Mouse (Mus musculus): Measurements from ENCODE around the gene Casp8ap2. TPM values are rescaled to one million over a fixed set of nuclear protein-coding genes. Genes with fewer than 3 reads are reported as not detected.
A peak's percentile ranks its signal among the peaks of the same experiment; 100 is the strongest.

Casp8ap2 gene
- polyA plus RNA-seq, 1 experiment from 2014 or later = 50.4 TPM

DNA sequence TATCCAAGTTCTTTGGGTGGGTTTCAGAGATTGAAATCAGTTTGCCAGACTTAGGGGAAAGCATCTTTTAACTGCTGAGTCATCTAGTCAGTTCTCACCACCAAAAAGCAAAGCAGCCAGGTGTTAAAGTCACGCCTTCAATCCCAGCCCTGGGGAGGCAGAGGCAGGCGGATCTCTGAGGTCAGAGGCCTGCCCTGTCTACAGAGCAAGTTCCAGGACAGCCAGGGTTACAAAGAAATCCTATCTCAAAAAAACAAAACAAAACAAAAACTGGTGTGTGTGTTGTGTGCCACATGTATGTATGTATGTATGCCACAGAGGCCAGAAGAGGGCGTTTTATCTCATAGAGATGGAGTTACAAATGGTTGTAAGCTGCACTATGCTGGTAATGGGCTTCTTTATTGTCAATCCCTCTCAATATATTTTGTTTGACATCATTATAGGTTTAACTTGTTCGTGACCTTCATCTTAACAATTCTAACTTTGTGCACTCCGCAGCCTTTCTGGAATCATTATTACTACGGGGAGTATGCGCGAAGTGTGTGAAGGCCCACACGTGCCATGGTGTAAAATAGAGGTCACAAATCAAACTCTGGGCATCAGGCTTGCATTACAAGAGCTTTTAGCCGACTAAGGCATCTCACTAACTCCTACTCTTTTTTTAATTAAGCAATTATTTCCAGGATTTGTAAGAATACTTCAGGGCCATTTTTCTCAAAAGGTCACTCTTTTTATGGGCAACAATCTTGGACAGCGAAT, 41.1 kb downstream of the Casp8ap2 start:
- Histone ChIP-seq H3K4me1 (replicated peaks; ENCODE audit: control insufficient read depth, insufficient read depth, low read length) (peaks cover 11% of the 10 kb centered on the region), H3K4me3 (ENCODE audit: low read length) (peak overlapping the region; percentile 97), H3K9ac (ENCODE audit: low read length) (peak overlapping the region; percentile 79), H3K27me3 (ENCODE audit: control insufficient read depth, insufficient read depth, low read depth, low read length) (no peaks in the 10 kb centered on the region), H3K36me3 (ENCODE audit: control insufficient read depth, insufficient read depth, low read length) (0 out of 2 replicates have a peak, but pooled peaks cover 3% of the 10 kb centered on the region), H3K4me2 (ENCODE audit: low read depth, low read length) (peak overlapping the region; percentile 74), H3K27ac (ENCODE audit: low read length) (peak overlapping the region; percentile 73), H3K9me3 (ENCODE audit: control insufficient read depth, low read length) (no peaks in the 10 kb centered on the region)
- ATAC-seq (ENCODE audit: low read depth) = 0 out of 2 replicates have a peak, but pooled peaks have one; percentile 21
- 51% methylated on average over 11 of the region's 11 CpGs for WGBS

DNA sequence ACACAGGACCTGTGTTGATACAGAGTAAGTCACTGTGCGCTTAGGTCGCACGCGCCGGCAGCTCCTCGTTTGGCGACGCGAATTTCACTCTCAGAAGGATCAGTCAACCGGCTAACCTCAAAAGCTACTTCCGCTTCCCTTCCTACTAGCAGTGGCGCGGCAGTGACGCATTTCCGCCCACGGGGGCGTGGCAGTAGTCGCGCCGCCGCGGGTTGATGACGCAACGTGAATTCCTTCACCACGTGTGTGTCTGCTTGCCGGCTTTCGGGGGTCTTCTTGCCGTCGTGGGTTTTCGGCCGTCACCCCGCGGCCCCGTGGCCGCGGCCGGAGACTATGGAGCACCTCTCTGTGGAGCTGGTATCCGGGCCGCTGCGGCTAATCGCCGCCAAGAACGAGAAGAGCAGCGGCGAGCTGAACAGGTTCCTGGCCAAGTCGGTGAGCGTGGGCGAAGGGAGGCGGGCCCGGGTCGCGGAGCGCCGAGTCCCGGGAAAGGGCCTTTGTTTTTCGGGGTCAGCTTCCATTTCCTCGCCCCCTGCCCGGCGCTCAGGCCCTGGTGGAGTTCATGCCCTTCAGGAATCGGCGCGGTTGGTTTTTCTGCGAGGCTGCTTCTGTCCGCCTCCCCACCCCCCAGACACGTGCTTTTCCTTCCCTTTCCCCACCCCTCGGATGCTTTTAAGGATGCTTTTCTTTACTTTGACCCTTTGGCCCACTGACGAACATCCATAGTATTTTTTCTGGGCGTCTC, 41.8 kb downstream of the Casp8ap2 start, which contains the start of gene Mdn1:
TSS of gene Mdn1 (plus strand) at position 202 of the 745 bp plus-strand sequence.
- H3K36me3 ChIP-seq (ENCODE audit: control insufficient read depth, insufficient read depth, low read length) = 0 out of 2 replicates have a peak, but pooled peaks cover 3% of the 10 kb centered on the region
- peak within 1 kb of the TSS; percentile 74 for H3K4me2 ChIP-seq (ENCODE audit: low read depth, low read length)
- H3K4me1 ChIP-seq (replicated peaks; ENCODE audit: control insufficient read depth, insufficient read depth, low read length) = peaks cover 11% of the 10 kb centered on the region
- under 1% methylated on average over 68 of the region's 68 CpGs for WGBS
- H3K9ac ChIP-seq (ENCODE audit: low read length) = peak within 1 kb of the TSS; percentile 79
- H3K27ac ChIP-seq (ENCODE audit: low read length) = peak within 1 kb of the TSS; percentile 73
- H3K4me3 ChIP-seq (ENCODE audit: low read length) = peak within 1 kb of the TSS; percentile 97
- no peaks in the 10 kb centered on the region for H3K27me3 ChIP-seq (ENCODE audit: control insufficient read depth, insufficient read depth, low read depth, low read length)
- no peaks in the 10 kb centered on the region for H3K9me3 ChIP-seq (ENCODE audit: control insufficient read depth, low read length)
- peak; percentile 94 for ATAC-seq (ENCODE audit: low read depth)

DNA sequence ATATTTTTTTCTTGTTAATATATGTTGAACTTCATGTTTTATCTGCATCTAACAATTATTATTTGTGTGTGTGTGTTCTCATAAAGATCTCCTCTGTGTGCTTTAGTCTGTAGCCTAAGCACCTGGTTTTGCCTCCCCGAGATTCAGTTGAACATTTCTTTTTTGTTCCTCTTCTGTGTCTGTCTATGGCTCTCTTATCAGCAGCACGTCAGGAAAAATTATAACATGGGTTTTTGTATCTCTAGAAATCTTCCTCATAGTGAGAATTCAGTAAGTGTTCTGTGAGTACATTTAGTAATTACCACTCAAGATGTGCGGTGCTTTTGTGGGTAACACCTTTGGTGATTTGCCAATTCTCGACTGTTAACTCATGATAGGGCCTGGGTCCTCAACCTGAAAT, 50.6 kb downstream of the Casp8ap2 start:
- Histone ChIP-seq H3K27ac (ENCODE audit: low read length) (no peak overlapping the region), H3K27me3 (ENCODE audit: control insufficient read depth, insufficient read depth, low read depth, low read length) (no peaks in the 10 kb centered on the region), H3K9ac (ENCODE audit: low read length) (no peak overlapping the region), H3K4me3 (ENCODE audit: low read length) (no peak overlapping the region), H3K4me2 (ENCODE audit: low read depth, low read length) (no peak overlapping the region), H3K36me3 (ENCODE audit: control insufficient read depth, insufficient read depth, low read length) (peaks cover 26% of the 10 kb centered on the region; the same call in 1 of the 2 replicates), H3K4me1 (replicated peaks; ENCODE audit: control insufficient read depth, insufficient read depth, low read length) (no peaks in the 10 kb centered on the region), H3K9me3 (ENCODE audit: control insufficient read depth, low read length) (no peaks in the 10 kb centered on the region)
- ATAC-seq (ENCODE audit: low read depth) = no peak
- 76% methylated on average over 4 of the region's 4 CpGs for WGBS

DNA sequence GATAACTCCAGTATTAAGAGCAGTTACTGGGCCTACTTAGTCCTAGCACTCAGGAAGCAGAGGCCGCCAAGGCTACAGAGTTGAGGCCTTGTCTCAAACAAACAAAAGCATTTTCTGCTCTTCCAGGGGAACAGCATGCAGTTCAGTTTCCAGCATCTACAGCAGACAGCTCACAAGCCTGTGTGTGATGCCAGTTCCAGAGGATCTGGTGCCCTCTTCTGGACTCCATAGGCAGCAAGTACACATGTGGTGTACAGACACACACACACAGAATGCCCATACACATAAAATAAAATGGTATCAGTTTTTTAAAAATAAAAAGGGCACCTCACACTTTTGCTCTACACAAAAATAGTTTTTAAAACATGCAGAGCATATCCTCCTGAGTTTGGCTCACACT, 53.0 kb downstream of the Casp8ap2 start:
- Histone ChIP-seq H3K36me3 (ENCODE audit: control insufficient read depth, insufficient read depth, low read length) (peaks cover 31% of the 10 kb centered on the region), H3K9ac (ENCODE audit: low read length) (no peak overlapping the region), H3K27me3 (ENCODE audit: control insufficient read depth, insufficient read depth, low read depth, low read length) (no peaks in the 10 kb centered on the region), H3K9me3 (ENCODE audit: control insufficient read depth, low read length) (no peaks in the 10 kb centered on the region), H3K4me1 (replicated peaks; ENCODE audit: control insufficient read depth, insufficient read depth, low read length) (no peaks in the 10 kb centered on the region), H3K4me3 (ENCODE audit: low read length) (no peak overlapping the region), H3K27ac (ENCODE audit: low read length) (no peak overlapping the region), H3K4me2 (ENCODE audit: low read depth, low read length) (no peak overlapping the region)
- 94% methylated on average over 1 of the region's 1 CpGs for WGBS
- no peak for ATAC-seq (ENCODE audit: low read depth)

DNA sequence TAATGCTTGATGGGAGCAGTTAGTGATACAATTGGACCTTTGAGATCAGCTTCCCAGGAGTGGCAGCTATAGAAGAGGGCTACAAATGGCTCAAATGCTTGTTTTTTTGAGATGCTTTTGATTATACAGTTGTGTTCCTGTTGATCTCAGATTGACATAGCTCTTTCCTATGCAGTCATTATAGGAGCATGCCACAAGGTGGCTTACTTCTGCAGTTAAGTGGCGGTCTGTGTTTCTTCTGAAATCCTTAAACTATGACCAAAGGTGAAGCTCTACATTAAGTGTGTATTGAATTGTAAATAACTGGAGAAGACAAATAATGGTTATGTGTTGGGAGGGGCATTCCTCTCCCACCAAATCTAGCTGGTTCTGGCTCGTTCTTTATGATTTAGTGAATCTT, 54.6 kb downstream of the Casp8ap2 start:
- no peaks in the 10 kb centered on the region for H3K4me1 ChIP-seq (replicated peaks; ENCODE audit: control insufficient read depth, insufficient read depth, low read length)
- H3K36me3 ChIP-seq (ENCODE audit: control insufficient read depth, insufficient read depth, low read length) = peaks cover 34% of the 10 kb centered on the region
- no peak overlapping the region for H3K9ac ChIP-seq (ENCODE audit: low read length)
- no peak overlapping the region for H3K4me3 ChIP-seq (ENCODE audit: low read length)
- ATAC-seq (ENCODE audit: low read depth) = no peak
- H3K9me3 ChIP-seq (ENCODE audit: control insufficient read depth, low read length) = no peaks in the 10 kb centered on the region
- H3K4me2 ChIP-seq (ENCODE audit: low read depth, low read length) = no peak overlapping the region
- H3K27ac ChIP-seq (ENCODE audit: low read length) = no peak overlapping the region
- WGBS = 78% methylated on average over 2 of the region's 2 CpGs
- H3K27me3 ChIP-seq (ENCODE audit: control insufficient read depth, insufficient read depth, low read depth, low read length) = no peaks in the 10 kb centered on the region

DNA sequence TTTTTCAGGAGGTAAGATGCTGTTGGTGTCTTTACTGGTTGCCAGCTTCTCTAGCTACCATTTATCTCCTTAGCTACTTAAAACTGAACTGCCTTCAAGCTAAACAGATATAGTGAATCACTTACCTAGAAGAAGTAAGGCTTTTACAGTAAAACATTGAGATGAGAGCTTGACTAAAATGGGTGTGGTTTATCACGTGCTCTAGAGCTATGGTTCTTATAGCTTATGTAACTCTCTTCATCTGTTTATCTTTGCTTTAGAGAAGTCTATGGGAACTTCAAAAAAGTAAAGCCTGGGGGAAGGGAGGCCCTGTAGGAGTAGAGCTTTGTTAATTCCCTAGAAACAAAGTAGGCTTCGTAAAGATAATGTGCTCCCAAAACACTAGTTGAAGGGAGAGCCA, 58.8 kb downstream of the Casp8ap2 start:
- no peak overlapping the region for H3K27ac ChIP-seq (ENCODE audit: low read length)
- WGBS = 70% methylated on average over 2 of the region's 2 CpGs
- H3K27me3 ChIP-seq (ENCODE audit: control insufficient read depth, insufficient read depth, low read depth, low read length) = no peaks in the 10 kb centered on the region
- H3K9me3 ChIP-seq (ENCODE audit: control insufficient read depth, low read length) = no peaks in the 10 kb centered on the region
- no peak for ATAC-seq (ENCODE audit: low read depth)
- no peak overlapping the region for H3K9ac ChIP-seq (ENCODE audit: low read length)
- no peak overlapping the region for H3K4me2 ChIP-seq (ENCODE audit: low read depth, low read length)
- no peaks in the 10 kb centered on the region for H3K4me1 ChIP-seq (replicated peaks; ENCODE audit: control insufficient read depth, insufficient read depth, low read length)
- peaks cover 27% of the 10 kb centered on the region for H3K36me3 ChIP-seq (ENCODE audit: control insufficient read depth, insufficient read depth, low read length)
- H3K4me3 ChIP-seq (ENCODE audit: low read length) = no peak overlapping the region

DNA sequence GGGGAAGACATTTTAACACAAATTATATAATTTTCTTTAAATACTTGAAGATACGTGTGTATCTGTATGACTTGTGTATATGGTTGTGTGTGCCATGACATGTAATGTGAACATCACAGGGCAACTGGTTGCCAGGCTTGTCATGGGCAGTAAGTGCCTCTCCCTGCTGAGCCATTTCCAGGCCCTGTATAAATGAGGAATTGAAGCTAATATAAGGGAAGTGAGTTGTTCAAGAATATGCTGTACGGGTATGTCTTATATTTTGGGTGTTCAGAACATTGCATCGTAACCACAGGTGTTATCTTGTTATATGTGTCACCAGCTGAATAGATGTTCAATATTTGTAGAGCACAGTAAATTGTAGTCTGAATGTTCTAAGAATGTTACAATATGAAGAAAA, 62.2 kb downstream of the Casp8ap2 start:
- Histone ChIP-seq H3K36me3 (ENCODE audit: control insufficient read depth, insufficient read depth, low read length) (peaks cover 20% of the 10 kb centered on the region), H3K27ac (ENCODE audit: low read length) (no peak overlapping the region), H3K9me3 (ENCODE audit: control insufficient read depth, low read length) (no peaks in the 10 kb centered on the region), H3K9ac (ENCODE audit: low read length) (no peak overlapping the region), H3K4me3 (ENCODE audit: low read length) (no peak overlapping the region), H3K4me2 (ENCODE audit: low read depth, low read length) (no peak overlapping the region), H3K27me3 (ENCODE audit: control insufficient read depth, insufficient read depth, low read depth, low read length) (no peaks in the 10 kb centered on the region), H3K4me1 (replicated peaks; ENCODE audit: control insufficient read depth, insufficient read depth, low read length) (no peaks in the 10 kb centered on the region)
- ATAC-seq (ENCODE audit: low read depth) = no peak
- 90% methylated on average over 3 of the region's 3 CpGs for WGBS

DNA sequence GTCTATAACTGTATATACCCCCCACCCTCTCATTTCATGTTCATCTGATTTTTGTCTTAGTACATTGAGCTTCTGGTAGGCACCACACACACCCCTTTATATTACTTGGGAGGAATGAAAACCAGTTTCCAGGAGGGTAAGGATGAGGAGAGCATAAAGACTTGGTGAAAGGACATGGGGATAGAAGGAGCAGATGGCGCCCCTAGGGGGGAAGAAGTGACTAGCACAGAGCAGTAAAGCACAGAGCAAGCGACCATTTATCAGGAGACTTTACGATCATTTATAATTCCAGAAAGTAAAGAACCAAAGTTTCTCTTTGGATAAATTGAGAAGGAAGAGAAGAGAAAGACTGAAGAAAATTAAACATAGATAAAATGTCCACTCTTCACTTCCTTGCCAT, 65.6 kb downstream of the Casp8ap2 start:
- ATAC-seq (ENCODE audit: low read depth) = no peak
- no peaks in the 10 kb centered on the region for H3K9me3 ChIP-seq (ENCODE audit: control insufficient read depth, low read length)
- H3K4me1 ChIP-seq (replicated peaks; ENCODE audit: control insufficient read depth, insufficient read depth, low read length) = peaks cover 11% of the 10 kb centered on the region; the same call in 1 of the 2 replicates
- no peaks in the 10 kb centered on the region for H3K27me3 ChIP-seq (ENCODE audit: control insufficient read depth, insufficient read depth, low read depth, low read length)
- no peak overlapping the region for H3K9ac ChIP-seq (ENCODE audit: low read length)
- H3K4me2 ChIP-seq (ENCODE audit: low read depth, low read length) = no peak overlapping the region
- WGBS = 75% methylated on average over 3 of the region's 3 CpGs
- H3K36me3 ChIP-seq (ENCODE audit: control insufficient read depth, insufficient read depth, low read length) = peaks cover 9% of the 10 kb centered on the region; the same call in 1 of the 2 replicates
- H3K27ac ChIP-seq (ENCODE audit: low read length) = no peak overlapping the region
- H3K4me3 ChIP-seq (ENCODE audit: low read length) = no peak overlapping the region

DNA sequence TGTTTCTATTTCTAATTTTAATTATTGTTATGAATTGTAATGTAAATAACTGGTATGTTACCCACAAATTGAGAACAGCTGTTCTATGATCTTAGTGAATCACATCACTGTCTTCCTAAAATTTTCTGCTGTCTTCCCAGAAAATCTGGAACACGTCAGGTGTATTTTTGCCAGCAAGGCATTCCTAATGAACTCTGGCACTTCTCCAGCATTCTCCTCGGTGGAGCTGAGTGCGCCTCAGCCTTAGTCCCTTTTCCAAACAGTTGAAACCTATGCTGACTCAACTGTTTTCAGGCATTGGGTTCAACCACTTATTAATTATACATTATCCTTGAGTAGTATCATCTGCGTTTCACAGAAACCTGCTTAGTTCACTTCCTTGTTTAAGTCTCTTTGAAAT, 67.2 kb downstream of the Casp8ap2 start:
- Histone ChIP-seq H3K27ac (ENCODE audit: low read length) (no peak overlapping the region), H3K27me3 (ENCODE audit: control insufficient read depth, insufficient read depth, low read depth, low read length) (no peaks in the 10 kb centered on the region), H3K9ac (ENCODE audit: low read length) (no peak overlapping the region), H3K9me3 (ENCODE audit: control insufficient read depth, low read length) (no peaks in the 10 kb centered on the region), H3K4me3 (ENCODE audit: low read length) (no peak overlapping the region), H3K36me3 (ENCODE audit: control insufficient read depth, insufficient read depth, low read length) (peaks cover 7% of the 10 kb centered on the region; the same call in 1 of the 2 replicates), H3K4me2 (ENCODE audit: low read depth, low read length) (no peak overlapping the region), H3K4me1 (replicated peaks; ENCODE audit: control insufficient read depth, insufficient read depth, low read length) (peaks cover 11% of the 10 kb centered on the region; the same call in 1 of the 2 replicates)
- ATAC-seq (ENCODE audit: low read depth) = no peak
- WGBS = 39% methylated on average over 4 of the region's 4 CpGs
